Mouse (Mus musculus) kidney, adult 9 months (tissue): ENCODE measurements around the gene Mllt6.
"Not testable (repeated sequence)": the region's sequence is repeated elsewhere in the genome, so short reads cannot be mapped to it uniquely, and the experiment has no call there.

ENCODE experiments used
- DNase-seq: peaks from one replicate; pipeline ENCODE4 v3.0.0; 2022

Mllt6 gene

GRCm38 (mm10) chr11:97662893-97663527, at the start of gene Mllt6:
Gene Mllt6, plus strand, starts transcription at chr11:97663414.
- peak; percentile 82 for DNase-seq

GRCm38 (mm10) chr11:97615276-97615675, 47.9 kb upstream of the Mllt6 start:
- DNase-seq = no peak

GRCm38 (mm10) chr11:97618368-97618767, 44.8 kb upstream of the Mllt6 start:
- DNase-seq = peak; percentile 83

- DNase-seq = peak; percentile 96
Measured at GRCm38 (mm10) chr11:97619391-97619795, 43.8 kb upstream of the Mllt6 start.

GRCm38 (mm10) chr11:97622440-97622839, 40.8 kb upstream of the Mllt6 start:
- DNase-seq = peak; percentile 76

GRCm38 (mm10) chr11:97623166-97623565, 40.0 kb upstream of the Mllt6 start:
- DNase-seq = no peak

- no peak for DNase-seq
Measured at GRCm38 (mm10) chr11:97625551-97625950, 37.7 kb upstream of the Mllt6 start.

GRCm38 (mm10) chr11:97626431-97626830, 36.8 kb upstream of the Mllt6 start:
- DNase-seq = no peak

GRCm38 (mm10) chr11:97626850-97627249, 36.4 kb upstream of the Mllt6 start:
- no peak for DNase-seq

- no peak for DNase-seq
Measured at GRCm38 (mm10) chr11:97627556-97628302, 35.5 kb upstream of the Mllt6 start.

GRCm38 (mm10) chr11:97628303-97628567, 35.0 kb upstream of the Mllt6 start:
- no peak for DNase-seq

- no peak for DNase-seq
Measured at GRCm38 (mm10) chr11:97628568-97629518, 34.4 kb upstream of the Mllt6 start.

- peak; percentile 83 for DNase-seq
Measured at GRCm38 (mm10) chr11:97629576-97629975, 33.6 kb upstream of the Mllt6 start, which contains the start of gene Epop. Gene Epop, minus strand, starts transcription at chr11:97629702.

- no peak for DNase-seq
Measured at GRCm38 (mm10) chr11:97631046-97631445, 32.2 kb upstream of the Mllt6 start.

- no peak for DNase-seq
Measured at GRCm38 (mm10) chr11:97631500-97631899, 31.7 kb upstream of the Mllt6 start.

GRCm38 (mm10) chr11:97631938-97632337, 31.3 kb upstream of the Mllt6 start:
- DNase-seq = peak; percentile 75

- not testable (repeated sequence) for DNase-seq
Measured at GRCm38 (mm10) chr11:97632440-97632839, 30.8 kb upstream of the Mllt6 start.

- no peak for DNase-seq
Measured at GRCm38 (mm10) chr11:97635468-97636019, 27.7 kb upstream of the Mllt6 start.

GRCm38 (mm10) chr11:97641668-97642067, 21.5 kb upstream of the Mllt6 start:
- DNase-seq = no peak

GRCm38 (mm10) chr11:97642746-97643145, 20.5 kb upstream of the Mllt6 start:
- no peak for DNase-seq

- DNase-seq = no peak
Measured at GRCm38 (mm10) chr11:97643380-97644055, 19.7 kb upstream of the Mllt6 start.

GRCm38 (mm10) chr11:97644834-97645233, 18.4 kb upstream of the Mllt6 start:
- peak; percentile 84 for DNase-seq
